Mouse (Mus musculus) left cerebral cortex, adult 18-20 months (tissue): ENCODE results near the gene P4hb. TPM values are rescaled to one million over a fixed set of nuclear protein-coding genes. Genes with fewer than 3 reads are reported as not detected.
A peak's percentile ranks its signal among the peaks of the same experiment; 100 is the strongest.
"Not testable (repeated sequence)": the region's sequence is repeated elsewhere in the genome, so short reads cannot be mapped to it uniquely, and the experiment has no call there.

ENCODE experiments used
- DNase-seq, 2 experiments: peaks; one replicate each; pipeline ENCODE4 v3.0.0; 2021 to 2022; ENCODE audit warnings: low spot score in 2 of 2, mixed read lengths in 1 of 2
- total RNA-seq, 2 experiments: library from RNA; stranded (reverse); gene quantifications; 2 replicates each; pipeline ENCODE4 v1.2.3; 2021

P4hb gene
- total RNA-seq, 2 experiments from 2014 or later = 127 to 129 TPM

DNA sequence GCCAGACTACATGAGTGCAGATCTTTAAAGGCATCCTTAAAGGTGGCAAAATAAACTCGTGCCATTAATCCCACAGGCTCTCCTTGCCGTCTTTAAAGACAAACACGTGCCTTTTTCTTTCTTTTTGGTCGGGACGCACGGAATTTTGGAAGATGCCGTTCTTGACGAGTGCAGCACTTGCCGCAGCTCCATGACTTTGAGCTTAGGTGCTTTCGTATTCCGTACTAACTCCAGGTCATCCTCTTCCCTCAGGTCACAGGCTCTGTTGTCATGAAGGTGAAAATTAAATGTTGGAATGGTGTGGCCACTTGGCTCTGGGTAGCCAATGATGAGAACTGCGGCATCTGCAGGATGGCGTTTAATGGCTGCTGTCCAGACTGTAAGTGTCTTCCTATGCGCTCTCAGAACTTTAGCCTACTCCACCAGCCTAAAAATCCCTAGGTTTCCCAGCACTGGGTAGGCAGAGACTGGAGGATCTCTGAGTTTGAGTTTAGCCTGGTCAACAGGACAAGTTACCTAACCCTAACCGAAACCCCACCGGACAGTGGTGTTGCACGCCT lies 26.0 kb upstream of the P4hb start:
- DNase-seq = no peak

DNA sequence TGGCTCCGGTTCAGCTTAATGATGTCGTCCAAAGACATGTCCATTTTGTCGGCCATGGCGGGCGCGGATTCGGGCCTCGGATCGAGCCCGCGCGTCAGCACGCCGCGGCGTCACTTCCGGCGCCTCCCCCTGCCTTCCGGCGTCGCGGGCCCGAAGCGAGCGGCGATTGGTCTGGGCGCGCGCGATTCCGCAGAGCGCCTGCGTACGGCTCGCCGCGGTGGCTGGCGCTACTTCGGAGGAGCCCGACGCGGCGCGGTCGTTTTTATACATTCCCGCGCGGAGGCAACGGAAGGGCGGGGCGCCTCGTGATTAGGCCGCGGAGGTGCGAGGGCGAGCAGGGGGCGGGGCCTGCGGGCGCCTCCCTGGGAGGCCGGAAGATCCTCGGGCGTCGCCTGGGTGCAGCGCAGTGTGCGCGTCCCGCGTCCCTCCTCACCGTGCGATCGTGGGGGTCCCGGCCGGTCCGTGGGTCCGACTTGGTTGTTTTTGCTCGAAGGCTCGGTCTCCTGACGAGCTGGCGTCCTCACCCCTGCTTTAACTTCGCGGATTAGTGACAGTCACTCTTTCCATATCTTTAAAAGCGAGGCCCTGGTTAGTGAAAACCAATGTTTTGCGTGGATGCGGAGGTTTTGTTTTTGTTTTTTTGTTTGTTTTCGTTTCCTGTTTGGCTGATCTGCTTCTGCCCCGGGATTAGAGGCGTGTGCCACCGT lies 25.4 kb upstream of the P4hb start, which contains the start of the genes Alyref and Anapc11:
Alyref (minus strand) TSS at position 83 of the 707 bp plus-strand sequence.
Anapc11 (plus strand) TSS at position 139 of the 707 bp plus-strand sequence.
- peak; percentile 92 to 96 for DNase-seq

DNA sequence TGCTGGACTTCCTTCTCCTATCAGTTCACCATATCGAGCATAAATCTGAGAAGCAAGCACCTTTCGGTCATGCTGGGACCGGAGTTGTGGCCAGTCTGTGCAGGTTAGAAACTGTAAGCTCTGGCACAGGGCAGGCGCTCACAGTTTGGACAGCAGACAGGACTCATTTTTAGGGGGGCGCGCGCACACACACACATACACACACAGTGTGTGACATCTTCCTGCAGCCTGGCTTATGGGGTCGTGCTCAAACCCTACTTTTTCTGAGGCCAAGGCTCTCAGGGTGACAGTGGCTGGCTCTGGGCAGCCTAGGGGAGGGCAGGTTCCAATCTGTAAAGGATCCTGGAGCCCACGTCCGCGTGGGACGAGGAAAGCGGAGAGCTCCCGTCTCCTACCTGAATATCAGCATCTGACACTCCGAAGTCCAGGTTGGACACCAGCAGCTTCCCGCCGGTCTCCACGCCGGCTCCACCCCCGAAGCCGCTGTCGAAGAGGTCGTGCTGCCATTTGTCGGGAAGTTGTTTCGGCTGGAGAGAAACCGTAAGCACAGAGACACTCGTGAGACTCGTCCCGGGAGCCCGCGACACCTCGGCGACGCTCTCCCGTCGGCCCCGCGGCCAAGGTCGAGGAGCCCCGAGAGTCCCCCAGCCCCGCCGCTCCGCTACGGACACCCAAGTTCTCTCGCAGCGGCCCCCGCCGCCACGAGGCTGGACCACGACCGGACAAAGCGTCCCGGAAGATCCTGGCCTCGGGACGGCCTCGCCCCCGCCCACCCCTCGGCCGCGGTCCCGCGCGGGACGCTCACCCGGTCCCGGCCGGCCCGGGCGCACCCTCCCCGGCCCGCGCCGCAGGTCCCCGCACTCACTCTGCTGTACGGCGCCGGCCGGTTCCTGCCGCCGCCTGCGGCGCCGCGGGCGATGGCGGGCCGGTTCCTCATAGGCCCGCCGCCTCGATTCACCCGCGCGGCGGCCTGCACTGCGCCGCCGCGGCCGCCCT lies 24.5 kb upstream of the P4hb start:
- DNase-seq = no peak

DNA sequence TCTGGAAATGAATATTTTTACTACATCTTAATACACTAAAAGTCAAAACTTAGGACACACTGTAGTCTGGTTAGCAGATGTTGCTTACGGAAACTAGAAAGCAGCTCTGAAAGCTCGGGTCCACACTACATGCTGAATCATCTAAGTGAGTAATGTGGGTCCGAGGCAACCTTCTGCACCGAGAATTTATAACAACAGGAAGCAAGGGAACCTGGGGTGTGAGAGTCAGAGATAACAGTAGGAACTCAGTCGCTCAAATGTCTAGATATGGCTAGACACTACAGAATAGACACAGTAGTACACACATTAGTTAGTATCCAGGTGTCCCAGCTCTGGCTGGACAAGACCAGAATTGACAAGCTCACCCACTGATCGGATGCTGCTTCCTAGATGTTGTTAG lies 15.5 kb upstream of the P4hb start:
- no peak for DNase-seq

DNA sequence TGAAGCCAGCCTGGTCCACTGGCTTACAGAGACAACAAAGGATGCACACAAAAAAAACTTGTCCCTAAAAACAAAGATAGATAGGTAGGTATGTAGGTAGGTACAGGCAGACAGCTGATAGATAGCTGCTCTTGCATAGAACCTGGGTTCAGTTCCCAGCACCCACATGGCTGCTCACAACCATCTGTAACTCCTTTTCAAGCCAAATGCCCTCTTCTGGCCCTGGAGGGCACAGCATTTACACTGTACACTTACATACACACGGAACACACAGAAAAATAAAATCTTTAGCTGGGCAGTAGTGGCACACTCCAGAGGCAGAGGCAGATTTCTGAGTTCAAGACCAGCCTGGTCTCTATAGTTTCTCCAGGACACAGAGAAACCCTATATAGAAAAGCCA lies 10.9 kb upstream of the P4hb start:
- no peak for DNase-seq

DNA sequence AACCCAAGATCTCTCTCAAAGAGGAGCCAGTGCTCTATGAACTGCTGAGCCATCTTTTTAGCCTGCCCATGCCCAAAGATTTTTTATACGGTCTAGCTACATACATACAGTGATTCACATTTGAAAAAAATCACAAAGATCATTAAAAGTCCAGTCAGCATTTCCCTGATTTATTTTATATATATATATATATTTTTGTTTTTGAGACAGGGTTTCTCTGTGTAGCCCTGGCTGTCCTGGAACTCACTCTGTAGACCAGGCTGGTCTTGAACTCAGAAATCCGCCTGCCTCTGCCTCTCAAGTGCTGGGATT lies 9.9 kb upstream of the P4hb start:
- DNase-seq = not testable (repeated sequence)

DNA sequence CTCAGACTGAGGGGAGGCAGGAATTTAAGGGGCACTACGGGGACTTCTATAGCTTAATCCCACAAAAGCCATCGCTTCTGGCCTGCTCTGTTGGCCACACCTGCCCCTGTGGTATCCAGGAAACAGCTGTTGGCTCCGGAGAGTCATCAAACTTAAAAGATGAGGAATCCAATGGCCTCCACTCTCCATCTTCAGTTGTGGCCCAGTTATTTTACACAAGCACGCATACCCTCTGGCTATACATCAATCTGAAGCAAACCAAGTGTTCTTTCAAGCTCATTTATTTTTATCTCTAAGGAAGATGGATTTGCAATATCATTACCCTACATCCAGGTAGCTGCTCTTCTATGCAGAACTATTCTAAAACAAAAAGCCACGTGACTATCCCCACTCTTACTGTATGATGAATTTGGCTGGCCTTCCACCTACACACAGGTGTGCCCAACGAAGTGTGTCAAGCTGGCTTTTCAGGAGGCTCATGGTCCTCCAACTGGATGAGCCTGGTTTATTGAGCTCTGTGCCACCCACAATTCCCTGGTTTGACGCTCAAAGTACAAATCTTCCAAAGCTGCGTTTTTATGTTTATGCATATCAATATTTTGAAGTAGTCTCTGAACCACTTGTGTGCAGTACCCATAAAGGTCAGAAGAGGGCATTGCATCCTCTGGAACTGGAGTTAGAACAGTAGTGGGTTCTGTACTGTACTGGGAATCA lies 9.4 kb upstream of the P4hb start:
- DNase-seq = no peak

DNA sequence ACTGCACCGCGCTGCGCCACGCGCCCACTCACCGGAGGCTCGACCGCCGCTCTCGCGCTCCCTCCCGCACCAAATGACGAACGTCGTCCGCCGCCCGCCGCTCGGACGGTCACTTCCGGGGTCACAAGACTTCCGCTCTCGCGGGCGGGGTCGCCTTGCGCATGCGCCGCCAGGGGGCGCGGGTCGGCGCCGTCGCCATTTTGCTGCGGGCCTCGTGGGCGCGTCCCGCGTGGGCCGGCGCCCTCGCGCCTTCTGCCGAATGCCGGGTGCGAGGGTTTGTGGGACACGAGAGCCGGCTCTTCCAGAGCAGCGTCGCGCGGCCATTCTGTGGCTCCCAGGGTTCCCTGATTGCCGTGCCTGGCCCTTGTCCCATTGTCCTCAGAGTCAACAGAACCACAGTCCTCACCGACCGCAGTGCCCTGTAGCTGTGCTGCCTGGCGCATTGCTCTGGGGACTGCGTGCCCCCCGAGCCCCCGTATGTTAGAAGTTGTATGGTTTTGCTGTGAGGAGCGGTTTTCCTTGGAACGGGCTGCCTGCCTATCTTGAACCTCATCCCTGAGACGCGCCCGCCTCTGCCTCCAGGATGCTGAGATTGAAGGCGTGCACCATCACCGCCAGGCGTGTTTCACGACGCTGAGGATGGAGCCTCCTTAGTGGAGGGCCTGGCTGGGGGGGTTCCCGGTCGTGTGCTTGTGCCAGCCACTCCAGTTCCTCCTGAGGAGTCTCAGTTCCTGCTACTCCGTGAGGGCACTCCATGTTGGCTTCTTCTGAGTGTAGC lies 8.6 kb upstream of the P4hb start, which contains the start of gene Arhgdia:
Arhgdia (minus strand) TSS at position 135 of the 778 bp plus-strand sequence.
- DNase-seq = peak; percentile 84 to 94

DNA sequence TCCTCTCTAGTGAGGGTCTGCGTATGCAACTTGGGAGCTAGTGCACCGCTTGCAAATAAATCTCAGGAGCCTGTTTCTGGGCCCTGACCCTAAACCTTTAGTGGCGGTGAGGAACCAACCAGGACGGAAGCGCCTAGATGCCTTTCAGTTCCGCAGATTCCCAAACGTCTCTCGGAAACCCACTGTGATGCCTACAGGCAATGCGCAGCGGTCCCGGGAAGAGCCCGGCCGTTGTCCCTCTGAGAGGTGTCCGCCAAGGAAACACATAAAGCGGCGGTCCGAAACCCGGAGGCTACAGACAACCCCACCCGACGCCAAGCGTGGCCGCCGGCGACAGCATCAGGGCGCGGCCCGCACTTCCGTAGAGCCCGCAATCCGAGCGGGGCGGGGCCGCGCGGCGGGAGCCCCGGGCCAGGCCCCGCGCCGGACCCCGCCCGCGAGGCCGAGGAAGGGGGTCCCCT lies 7.8 kb upstream of the P4hb start:
- DNase-seq = peak in 1 of 2 experiments; percentile 36

DNA sequence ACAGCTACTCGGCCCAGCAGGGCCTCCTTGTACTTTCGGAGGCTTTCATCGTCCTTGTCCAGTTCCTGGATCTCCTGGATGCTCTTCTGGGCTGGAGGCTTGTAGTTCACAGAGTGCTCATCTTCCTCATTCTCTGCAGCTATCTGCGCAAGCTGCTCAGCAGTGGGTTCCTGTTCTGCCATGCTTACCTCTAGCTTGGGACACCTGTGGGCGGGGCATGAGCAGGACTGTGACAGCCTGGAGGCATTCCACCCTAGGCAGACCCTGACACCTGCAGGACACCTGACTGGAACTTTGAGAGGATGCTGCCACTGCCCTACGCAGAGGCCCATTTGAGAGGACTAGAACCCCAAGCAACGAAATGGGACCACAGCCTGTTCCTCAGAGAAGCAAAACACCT lies 7.1 kb upstream of the P4hb start:
- DNase-seq = no peak

DNA sequence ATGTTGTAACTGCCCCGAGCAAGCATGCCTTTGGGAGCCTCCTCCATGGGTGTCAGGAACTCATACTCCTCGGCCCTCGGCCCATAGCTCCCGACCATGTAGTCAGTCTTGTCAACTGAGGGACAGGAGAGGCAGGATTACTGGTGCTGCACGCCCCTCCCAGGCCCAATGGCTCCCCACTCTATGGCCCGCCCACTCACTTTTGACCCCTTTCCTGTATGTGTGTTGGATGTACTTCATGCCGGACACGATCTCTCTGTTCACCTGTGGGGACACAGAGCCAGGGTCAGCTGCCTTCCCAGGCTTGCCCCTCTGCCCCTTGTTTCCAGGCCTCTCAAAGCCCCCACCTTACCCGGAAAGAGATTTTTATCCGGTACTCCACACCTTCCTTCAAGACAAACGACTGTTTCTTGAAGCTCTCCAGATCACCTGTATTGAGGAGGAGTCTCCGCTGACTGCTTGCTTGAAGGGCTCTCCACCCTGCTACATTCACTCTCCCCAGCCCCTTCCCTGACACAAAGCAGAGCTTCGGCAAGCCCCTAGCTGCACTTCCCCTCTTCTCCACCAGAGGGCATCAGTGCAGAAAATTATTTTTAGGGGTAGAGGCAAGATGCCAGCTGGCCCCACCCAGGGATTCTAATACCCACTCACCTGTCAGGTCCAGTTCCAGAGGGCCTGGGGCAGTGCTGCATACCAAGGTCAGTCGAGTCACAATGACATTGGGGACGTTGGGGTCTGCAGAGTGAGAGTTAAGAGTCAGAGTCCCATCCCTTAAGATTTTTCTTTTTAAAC lies 6.5 kb upstream of the P4hb start:
- DNase-seq = peak; percentile 56 to 75

DNA sequence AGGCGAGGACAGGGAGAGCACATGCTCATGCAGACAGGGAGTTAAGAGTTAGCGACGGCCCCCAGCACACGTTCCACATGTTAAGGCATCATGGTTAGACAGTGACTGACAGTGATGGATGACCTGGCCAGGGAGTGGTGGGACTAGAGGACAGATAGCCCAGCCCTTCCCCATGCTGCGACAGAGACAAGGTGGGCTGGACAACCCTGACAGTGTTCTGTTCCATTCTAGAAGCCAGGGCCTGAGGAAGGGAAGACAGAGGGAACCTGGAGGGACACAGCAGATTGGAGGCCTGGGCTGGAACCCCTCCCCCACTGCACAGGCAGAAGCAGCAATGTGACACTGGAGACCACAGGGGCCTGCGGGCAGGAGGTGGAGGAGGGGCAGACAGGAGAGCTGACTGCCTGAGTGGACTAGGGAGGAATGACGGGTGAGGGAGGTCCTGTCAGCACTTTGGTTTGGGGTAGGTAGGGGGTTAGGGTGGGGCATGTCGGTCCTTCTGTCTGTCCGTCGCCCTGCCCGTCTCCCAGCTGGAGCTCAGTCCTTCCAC lies 5.7 kb upstream of the P4hb start:
- no peak for DNase-seq

DNA sequence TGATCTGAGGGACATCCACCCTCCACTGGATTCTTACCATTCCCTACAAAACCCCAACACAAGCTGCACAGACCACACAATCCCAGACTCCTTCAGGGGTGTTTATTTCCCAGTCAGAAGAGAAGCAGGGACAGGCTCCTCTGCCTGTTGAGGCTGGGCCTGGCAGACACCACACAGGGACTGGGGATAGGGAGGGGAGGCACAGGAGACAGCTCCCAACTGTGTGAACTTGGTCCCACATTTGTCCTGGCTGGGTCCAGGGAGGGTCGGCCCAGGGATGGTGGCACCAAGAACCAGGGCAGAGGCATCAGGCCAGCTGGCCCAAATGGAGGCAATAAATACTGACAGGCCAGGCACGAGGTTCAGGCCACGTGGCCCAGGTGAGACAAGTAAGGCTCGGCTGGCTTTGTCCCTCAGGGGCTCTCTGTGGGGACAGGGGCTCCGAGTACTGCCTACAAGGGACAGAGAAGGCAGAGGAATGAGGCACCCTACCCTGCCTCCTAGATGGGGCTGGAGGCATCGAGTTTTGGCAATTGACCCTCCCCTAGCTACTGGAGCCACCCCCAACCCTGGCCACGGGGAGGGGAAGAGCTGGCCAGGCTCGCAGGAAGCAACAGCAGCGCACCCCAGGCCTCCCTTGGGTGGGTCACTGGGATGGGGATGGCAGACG lies 5.1 kb upstream of the P4hb start:
- no peak for DNase-seq

DNA sequence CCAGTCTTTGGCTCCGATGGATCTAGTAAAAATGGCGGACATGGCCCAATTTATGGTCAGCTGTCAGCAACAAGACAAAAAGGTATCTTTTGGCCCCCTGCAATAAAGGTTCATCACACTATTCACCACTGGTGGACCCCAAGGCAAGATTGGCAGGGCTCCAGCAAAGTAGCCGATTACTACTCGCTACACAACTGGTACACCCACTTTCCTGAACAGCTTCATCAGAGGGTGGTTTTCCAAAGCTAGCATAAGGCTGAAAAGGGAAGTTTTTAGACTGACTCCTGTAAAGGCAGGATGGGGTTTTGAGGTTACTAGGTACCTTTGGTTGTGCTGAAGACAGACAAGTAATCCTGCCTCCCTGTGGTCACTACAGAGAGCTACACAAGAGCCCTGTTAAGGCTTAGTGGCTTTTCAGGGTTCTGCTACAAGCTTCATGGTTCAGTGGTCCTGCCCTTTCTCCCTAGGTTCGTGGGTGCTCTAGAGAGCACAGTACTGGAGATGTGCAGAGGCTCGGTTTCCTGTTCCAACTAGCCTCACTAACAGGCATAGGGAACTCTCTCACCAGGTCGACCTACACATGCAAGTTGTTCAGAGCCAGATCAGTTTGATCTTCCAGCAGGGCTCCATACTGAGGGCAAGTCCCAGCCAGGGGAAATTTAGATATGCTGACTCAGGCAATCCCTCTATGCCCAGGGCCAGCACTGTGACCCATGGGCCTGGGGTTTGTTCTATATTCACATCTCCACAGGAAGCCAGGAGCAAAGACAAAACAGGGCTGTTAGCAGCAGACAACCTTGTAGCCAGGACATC lies 4.4 kb upstream of the P4hb start:
- DNase-seq = no peak

DNA sequence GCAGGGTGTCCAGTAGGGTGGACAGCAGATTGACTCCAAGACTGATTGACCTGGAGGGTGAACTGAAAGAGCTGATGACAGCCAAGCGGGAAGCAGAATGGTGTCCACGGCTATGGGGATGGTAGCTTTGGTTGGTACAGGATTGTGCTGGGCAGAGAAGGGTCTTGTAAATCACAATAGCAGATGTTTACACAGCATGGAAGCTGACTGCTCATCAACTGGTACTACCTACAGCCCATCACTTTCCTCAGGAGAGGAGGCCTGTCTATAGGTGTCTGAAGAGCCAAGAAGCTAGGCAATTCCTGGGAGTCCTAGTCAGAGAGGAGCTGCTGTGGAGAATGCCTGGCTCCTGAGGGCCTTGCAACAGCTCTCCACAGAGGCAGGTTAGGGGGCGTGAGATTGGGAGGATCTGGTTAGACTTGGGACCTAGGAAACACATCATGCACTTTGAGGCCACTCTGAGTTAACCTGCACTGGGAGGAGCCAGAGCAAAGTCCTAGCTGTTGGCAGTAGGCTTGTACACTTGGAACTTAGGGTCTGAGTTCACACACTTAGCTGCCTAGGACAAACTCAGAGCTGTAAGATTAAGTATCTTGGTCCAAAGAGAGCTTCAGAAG lies 3.4 kb upstream of the P4hb start:
- no peak for DNase-seq

DNA sequence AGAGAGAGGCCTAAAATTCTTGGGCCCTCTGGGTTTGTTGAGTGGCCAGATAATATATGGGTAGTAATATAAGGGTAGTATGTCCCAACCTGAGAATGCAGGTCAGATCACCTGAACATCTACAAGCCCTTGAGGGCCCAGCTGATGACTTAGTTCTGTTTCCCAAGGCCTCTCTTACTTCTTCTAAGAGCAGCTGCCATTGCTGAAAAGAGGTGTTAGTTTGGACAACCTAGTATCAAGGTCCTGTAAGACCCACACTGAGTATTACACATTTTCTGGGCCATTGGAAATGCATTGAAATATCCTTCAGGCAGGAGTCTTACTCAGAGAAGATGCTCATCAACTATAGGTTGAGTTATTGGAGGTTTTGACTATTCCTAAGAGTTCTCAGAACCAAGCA lies 2.9 kb upstream of the P4hb start:
- DNase-seq = no peak

DNA sequence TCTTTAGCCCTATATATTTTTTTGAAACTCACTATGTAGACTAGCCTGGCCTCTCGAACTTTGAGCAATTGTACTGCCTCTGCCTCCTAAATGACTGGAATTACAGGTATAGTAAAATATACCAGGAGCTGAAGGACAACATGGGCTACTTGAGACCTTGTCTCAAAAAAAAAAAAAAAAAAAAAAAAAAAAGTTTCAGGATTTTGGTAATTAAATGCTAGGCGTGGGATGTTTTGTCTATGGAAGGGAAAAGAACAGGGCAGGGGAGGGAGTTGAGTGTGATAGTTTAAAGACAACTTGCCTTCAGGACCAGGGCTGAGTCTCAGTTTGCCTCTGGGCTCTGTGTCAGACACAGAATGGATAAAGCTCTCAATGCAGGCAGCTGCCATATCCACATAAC lies 2.0 kb upstream of the P4hb start:
- DNase-seq = no peak

DNA sequence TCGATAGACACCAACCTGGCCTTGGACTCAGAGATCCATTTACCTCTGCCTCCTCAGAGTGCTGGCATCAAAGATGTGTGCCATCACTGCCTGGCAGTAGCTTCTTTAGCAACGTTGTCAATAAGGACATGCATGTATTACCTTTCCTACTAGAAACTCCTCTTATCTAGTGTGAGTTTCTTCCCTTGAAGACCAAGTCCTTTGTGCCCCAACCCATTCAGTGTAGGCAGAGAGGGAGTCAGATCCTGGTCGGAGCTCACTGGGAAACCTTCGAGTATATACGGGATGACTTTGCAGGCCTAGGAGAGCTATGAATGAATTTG lies 1.2 kb upstream of the P4hb start:
- no peak for DNase-seq
